Mouse (Mus musculus) bone marrow, adult 2 months (tissue): ENCODE measurements around the gene A430078G23Rik.

Experiments
- CTCF ChIP-seq: fragments of 200-500 bp; IDR thresholded peaks from 2 replicates; pipeline ENCODE4 v1.5.1; 2011; ENCODE audit warnings: low read length, control low read depth; ENCODE audit not compliant: control insufficient read depth, insufficient read depth
- POLR2A ChIP-seq: fragments of 200-500 bp; IDR thresholded peaks from 2 replicates; pipeline ENCODE4 v1.6.1; 2011; ENCODE audit warnings: low read depth, mild to moderate bottlenecking, control low read depth, low read length, borderline replicate concordance; ENCODE audit not compliant: control insufficient read depth

DNA sequence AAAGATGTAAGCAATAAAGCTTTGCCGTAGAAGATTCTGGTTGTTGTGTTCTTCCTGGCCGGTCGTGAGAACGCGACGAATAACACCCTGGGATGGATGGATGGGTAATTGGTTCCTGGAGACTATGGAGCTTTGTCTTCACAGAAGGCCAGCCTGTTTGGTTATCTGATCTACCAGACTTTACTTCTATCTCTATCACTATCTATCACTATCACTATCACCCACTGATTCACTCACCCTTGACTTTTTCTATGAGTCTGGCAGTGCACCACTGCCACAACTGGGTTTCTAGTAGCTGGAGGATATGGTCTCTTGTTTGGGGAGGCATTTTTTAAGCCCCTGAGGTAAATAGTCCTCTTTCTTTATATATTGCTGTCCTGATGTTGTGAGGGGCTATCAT is 7.9 kb upstream of the A430078G23Rik start:
- TF ChIP-seq CTCF (no peak), POLR2A (no peak)
